Mouse (Mus musculus): ENCODE results near the gene Hnf1b. TPM values are rescaled to one million over a fixed set of nuclear protein-coding genes. Genes with fewer than 3 reads are reported as not detected.

Hnf1b gene
- total RNA-seq, 2 experiments from 2014 or later = 0.22 TPM; not detected in 1

DNA sequence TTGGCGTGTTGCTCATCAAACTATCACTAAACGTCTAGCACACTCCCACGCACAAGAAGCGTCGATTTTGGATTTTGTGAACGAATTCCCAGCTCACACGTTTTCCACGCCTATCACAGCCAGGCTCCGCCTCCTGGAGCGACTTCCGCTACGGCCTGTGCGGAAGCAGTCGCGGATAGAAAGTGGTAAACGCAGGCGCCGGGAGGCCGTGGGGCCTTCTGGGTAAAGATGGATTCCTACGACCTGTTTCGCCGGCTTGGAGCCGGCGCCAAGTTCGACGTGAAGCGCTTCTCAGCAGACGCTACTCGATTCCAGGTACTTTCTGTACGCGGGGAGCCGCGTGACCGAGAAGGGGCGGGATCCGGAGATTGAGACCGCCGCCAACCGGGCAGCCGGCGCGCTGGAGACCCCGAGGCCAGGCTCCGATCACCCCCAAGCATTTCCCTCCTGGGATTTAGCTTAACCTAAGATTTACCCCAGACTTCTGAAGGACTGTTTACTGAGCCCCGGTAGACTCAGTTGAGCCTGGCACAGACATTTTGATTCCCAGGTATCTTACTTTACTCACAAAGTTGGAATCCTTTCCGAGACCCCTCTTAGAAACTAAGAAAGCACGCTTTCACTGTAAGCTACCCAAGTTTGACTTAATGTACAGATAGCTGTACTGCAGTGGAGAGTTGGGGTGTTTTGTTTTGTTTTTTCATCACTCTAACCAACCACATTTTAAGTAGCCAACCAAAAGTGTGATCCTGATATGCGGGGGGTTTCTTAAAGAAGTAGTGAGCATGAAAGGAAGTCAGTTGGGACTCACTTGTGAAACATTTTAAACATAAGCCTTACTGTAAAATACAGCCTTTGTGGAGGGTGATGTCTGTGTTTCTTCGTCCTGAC, 92.3 kb downstream of the Hnf1b start, which contains the start of gene Ddx52:
TSS of gene Ddx52 (plus strand) at position 113 of the 891 bp plus-strand sequence.
- intact Hi-C loops (cut with DNase I) = no loop called here
- DNase-seq (ENCODE audit: low spot score in 2 of 2) = peak; percentile 90 to 92

Other genes with a start within 250 kb of the Hnf1b start
- gene Rpl9-ps1, start 204.4 kb upstream of the Hnf1b start, total RNA-seq (2021) = not detected
- not detected for gene Ccl3, start 200.7 kb upstream of the Hnf1b start, total RNA-seq (2021)
- not detected for gene Ccl4, start 187.5 kb upstream of the Hnf1b start, total RNA-seq (2021)
- gene Wfdc17, start 146.1 kb upstream of the Hnf1b start, total RNA-seq (2021) = not detected
- 1 to 10 TPM in 1 of 2 experiments, under 1 TPM in 1; 0.97 to 3.1 TPM for gene Wfdc18, start 141.0 kb upstream of the Hnf1b start, total RNA-seq (2021)
- not detected for gene Wfdc21, start 103.1 kb upstream of the Hnf1b start, total RNA-seq (2021)
- gene Heatr6, start 96.4 kb upstream of the Hnf1b start, total RNA-seq (2021) = 10 to 100 TPM; 12.6 to 14.8 TPM
- gene Ddx52, start 92.0 kb downstream of the Hnf1b start, total RNA-seq (2021) = 10 to 100 TPM; 11.0 to 12.0 TPM
- gene Synrg, start 114.4 kb downstream of the Hnf1b start, total RNA-seq (2021) = 10 to 100 TPM; 44.3 to 47.7 TPM
- gene Dusp14, start 219.2 kb downstream of the Hnf1b start, total RNA-seq (2021) = 10 to 100 TPM; 62.4 to 63.7 TPM

Measured in left cerebral cortex, postnatal 14 days (tissue).